Mouse (Mus musculus) spleen, adult 2 months (tissue): ENCODE data around the gene Iqschfp.

ENCODE experiments used
- CTCF ChIP-seq: fragments of 200-500 bp; IDR thresholded peaks from 2 replicates; pipeline ENCODE4 v1.5.1; 2011; ENCODE audit warnings: mild to moderate bottlenecking, inconsistent platforms; ENCODE audit not compliant: insufficient read depth, insufficient read length, insufficient replicate concordance; ENCODE audit errors: extremely low read depth
- POLR2A ChIP-seq: fragments of 200-500 bp; IDR thresholded peaks from 2 replicates; pipeline ENCODE4 v1.6.1; 2011; ENCODE audit warnings: low read depth, low read length, inconsistent platforms

GRCm38 (mm10) chr3:68243239-68243638 lies 351.2 kb downstream of the Iqschfp start:
- TF ChIP-seq CTCF = no peak
- no peak for TF ChIP-seq POLR2A
